Mouse (Mus musculus) frontal cortex, postnatal 25 days (tissue): ENCODE data around the gene Galm.
"Not testable (repeated sequence)": the region's sequence is repeated elsewhere in the genome, so short reads cannot be mapped to it uniquely, and the experiment has no call there.

Experiments
- DNase-seq, 2 experiments: peaks; one replicate each; pipeline ENCODE4 v3.0.0; 2022; ENCODE audit warnings: low spot score in 2 of 2

The Galm gene

DNA sequence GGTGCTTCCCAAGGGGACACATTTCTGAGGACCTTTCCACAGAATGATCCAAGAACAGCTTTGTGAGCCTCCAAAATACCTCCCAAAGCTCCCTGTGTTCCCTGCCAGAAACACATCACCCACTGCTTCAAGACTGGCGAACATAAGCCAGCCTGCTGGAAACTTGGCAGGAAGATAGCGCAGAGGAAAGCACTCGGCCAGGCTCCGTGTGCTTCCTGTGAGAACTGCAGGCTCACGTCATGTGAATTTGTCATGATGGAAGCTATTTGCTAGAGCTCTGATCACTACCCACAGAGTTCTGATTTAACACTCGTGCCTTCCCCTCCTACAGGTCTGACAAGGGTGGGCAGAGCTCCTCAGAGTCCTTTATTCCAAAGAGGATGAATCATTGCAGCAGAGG lies 38.5 kb downstream of the Galm start:
- DNase-seq: peak; percentile 25 to 53

DNA sequence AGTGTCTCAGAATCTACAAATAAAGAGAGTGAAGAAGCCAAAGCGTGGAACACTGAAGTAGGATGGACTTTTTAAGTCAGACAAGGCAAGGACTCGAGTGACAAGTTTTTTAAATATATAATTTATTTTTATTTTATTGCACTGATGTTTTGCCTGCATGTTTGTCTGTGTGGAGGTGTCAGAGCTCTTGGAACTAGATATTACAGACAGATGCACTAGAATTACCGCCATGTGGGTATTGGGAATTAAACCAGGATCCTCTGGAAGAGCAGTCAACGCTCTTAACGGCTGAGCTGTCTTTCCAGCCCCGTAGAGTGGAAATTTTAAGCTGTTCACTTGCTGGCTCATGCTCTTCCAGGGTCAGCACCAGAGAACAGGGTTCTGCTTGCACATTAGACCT lies 39.1 kb downstream of the Galm start:
- no peak for DNase-seq

GRCm38 (mm10) chr17:80167436-80167835 lies 40.2 kb downstream of the Galm start:
- no peak for DNase-seq

DNA sequence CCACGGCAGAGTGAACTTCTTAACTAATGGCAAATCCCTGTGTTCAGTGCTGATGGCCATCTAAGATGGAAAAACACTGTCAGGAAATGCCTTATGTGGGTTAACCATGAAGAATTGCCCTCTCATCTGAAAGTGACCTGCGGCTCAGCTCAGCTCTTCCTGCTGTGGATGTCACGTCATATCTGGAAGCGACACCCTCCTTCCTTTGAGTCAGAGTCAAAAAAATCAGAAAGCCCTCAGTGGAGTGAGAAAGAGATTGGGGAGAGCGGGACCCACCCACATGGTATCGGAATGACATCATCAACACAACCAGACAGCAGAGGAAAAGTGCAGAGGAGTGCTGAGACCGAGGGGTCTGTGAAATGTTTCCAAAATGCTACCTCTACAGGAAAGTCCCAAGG lies 40.6 kb downstream of the Galm start:
- DNase-seq: no peak

GRCm38 (mm10) chr17:80168425-80169182 lies 41.3 kb downstream of the Galm start:
- peak in 1 of 2 experiments; percentile 49 for DNase-seq

GRCm38 (mm10) chr17:80169792-80170191 lies 42.5 kb downstream of the Galm start:
- no peak for DNase-seq

GRCm38 (mm10) chr17:80170951-80171350 lies 43.7 kb downstream of the Galm start:
- DNase-seq: no peak

DNA sequence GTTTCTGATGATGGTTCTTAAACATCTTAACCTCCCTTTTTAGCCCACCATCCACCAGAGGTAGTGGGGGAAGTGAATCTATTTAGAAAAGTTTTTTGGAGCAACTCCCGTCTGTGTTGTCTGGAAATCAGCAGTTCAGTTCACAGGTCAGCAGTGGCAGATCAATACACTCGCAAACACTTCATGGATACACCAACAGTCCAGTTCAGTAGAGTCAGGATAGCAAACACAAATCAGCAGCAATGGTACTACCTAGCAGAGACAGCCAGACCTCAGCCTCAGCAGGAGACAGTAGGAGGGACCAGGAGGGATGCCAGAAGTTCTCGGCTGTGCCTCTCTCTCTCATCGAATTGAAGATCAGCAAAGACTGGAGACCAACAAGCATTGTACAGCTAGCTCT lies 44.7 kb downstream of the Galm start:
- DNase-seq: no peak

GRCm38 (mm10) chr17:80172761-80173160 lies 45.5 kb downstream of the Galm start:
- DNase-seq: no peak

DNA sequence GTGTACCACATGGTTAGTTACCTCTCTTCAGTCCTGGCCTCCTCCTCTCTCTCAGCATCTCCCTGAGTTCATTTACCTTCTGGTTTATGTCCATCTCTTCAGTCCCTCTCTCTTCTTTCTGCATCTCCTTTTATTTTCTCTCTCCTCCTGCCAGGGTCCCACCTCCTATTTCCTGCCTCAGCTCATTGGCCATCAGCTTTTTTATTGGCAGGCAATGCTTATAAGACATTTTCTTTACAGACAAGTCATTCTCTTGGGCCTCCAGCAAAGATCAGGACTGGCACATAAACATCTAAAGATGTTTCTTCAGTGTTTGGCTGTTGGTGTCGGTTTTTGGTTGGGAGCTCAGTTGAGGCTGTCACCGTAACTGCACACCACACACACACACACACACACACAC lies 46.4 kb downstream of the Galm start:
- DNase-seq: no peak

GRCm38 (mm10) chr17:80174146-80174545 lies 46.9 kb downstream of the Galm start:
- no peak for DNase-seq

GRCm38 (mm10) chr17:80174699-80175385 lies 47.6 kb downstream of the Galm start:
- no peak for DNase-seq

DNA sequence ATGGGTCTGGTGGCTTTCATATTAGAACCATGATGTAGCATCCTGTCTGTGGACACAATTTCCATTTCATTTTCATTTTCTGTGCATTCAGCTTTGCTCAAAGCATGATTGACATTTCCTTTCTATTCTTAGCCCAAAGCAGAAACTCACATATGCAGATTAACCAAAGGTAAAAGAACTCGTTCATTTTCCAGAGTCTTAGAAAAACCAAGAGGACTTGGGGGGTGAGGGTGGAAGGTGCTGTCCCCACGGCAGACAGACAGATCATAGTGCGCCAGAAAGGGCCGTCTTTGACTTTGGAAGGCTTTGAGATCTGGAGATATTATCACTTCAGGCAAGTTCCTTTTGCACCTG lies 48.1 kb downstream of the Galm start:
- no peak for DNase-seq

DNA sequence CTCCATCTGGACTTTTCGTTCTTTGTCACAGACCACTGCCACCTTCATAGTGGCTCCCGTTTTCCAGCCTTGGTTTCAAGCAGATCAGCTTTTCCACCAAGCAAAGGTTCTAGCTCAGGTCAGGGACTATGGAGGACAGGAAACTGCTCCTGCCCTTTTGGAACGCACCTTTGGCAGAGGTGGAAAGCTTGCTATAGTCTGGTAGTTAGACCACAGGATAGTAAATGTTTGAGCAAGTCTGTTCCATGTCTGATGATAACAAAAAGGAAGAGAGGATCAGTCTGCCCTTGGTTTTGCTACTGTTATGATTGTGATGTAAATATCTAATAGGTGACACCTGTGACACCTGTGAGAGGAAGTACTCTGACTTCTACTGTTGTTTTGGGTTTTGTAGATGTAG lies 48.7 kb downstream of the Galm start:
- no peak for DNase-seq

DNA sequence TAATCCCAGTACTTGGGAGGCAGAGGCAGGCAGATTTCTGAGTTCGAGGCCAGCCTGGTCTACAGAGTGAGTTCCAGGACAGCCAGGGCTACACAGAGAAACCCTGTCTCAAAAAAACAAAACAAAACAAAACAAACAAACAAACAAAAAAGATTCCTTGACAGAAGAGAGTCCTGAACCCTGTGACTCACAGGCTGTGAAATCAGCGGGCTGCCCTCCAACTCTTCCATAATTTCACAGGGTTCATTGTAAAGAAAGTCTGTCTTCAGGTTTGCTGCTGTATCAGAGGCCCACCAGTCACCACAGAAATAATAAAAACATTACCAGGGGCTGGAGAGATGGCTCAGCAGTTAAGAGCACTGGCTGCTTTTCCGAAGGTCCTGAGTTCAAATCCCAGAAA lies 51.6 kb downstream of the Galm start:
- DNase-seq: not testable (repeated sequence)

GRCm38 (mm10) chr17:80179959-80180358 lies 52.7 kb downstream of the Galm start:
- peak; percentile 55 to 57 for DNase-seq

DNA sequence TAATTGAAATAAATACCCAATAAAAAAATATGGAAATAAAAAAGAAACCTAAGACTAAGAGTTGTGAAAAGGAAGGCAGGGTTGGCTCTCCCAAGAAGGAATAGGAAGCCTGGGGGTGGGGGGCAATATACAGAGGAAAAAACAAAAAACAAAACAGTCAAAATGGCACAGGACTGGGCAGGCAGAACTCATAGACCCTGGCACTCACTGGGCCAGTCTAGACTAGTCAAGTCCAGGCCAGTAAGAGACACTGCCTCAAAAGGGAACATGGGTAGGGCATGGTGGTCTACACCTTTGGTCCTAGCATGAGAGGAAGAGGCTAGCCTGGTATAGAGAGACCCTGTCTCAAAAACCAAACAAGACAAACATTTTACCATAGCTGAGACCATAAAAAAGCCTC lies 53.2 kb downstream of the Galm start:
- DNase-seq: no peak

GRCm38 (mm10) chr17:80183615-80184014 lies 56.3 kb downstream of the Galm start:
- DNase-seq: no peak

- no peak for DNase-seq
Observed at GRCm38 (mm10) chr17:80193075-80193474, 65.8 kb downstream of the Galm start.

GRCm38 (mm10) chr17:80199160-80199778 lies 72.0 kb downstream of the Galm start:
- DNase-seq: no peak

DNA sequence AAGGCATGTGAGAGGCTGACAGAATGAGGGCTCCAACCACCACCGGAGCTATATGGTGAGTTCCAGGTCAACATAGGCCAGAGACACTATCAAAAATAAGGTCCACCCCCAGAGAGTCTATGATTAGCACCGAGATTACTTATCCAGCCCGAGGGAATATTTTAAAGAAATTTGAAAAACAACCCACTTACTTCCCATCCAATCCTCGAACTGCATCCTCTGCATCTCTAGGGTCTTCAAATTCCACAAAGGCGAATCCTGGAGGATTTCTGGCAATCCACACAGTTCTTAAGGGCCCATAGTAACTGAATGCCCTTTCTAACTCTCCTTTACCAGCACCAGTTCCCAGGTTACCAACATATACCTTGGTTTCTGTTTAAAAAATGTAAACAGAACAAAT lies 78.4 kb downstream of the Galm start:
- DNase-seq: no peak

DNA sequence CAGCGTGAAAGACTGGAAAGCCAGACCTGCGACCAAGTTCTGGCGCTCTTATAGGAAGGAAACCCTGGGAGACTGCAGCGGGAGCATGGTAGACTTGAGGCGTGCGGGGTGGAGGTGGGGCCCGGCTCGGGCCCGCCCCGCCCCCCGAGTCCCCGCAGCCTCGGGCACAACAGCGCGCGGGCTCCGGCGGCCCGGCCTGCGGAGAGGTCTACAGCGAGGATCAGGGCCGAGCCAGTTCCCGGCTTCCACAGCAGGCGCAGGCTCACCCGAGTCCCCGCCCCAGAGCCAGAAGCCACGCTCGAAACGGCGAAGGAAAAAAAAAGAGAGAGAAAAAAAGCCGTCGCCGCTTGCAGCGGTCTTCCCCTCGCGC lies 79.0 kb downstream of the Galm start:
- no peak for DNase-seq
